Mouse (Mus musculus) heart, postnatal 10 days (tissue): ENCODE measurements around the gene Gnb1l. TPM values are rescaled to one million over a fixed set of nuclear protein-coding genes. Genes with fewer than 3 reads are reported as not detected.
"Not testable (repeated sequence)": the region's sequence is repeated elsewhere in the genome, so short reads cannot be mapped to it uniquely, and the experiment has no call there.

ENCODE experiments used
- DNase-seq, 2 experiments: peaks; one replicate each; pipeline ENCODE4 v3.0.0; 2021
- intact Hi-C: fragments of 180-260 bp; cut with DNase I; formaldehyde crosslinking; loops from one replicate; pipeline ENCODE4 v1.15.1; 2025
- total RNA-seq, 2 experiments: library from RNA; stranded (reverse); gene quantifications; 2 replicates each; pipeline ENCODE4 v1.2.3; 2021

Gnb1l gene
- total RNA-seq, 2 experiments from 2014 or later, result 6.4 to 6.9 TPM

DNA sequence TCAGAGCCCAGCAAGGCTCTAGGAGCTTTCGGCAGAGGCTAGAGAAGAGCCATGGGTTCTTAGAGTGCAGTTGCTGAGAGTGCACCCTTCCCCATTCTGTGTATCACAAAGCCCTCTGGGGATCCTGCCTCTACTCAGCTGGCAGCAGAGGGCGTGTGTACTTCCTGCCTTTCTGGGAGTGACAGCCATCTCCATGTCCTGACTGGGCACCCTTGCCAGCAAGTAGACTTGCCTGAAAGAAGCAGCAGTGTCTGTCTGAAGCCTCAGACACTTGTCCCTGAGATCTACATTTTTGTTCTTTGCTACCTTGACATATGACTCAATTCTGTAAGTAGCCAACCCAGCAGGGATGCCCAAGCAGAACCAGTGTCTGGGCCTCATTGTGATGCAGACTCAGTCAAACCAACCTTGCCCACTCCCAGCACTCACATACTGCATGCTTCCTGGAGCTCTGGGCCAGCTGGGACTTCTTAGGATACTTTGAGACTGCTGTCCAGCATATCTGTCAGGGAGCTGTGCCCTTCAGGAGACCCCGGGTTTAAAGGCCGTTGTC lies 17.5 kb upstream of the Gnb1l start:
- intact Hi-C loops, result no loop called here
- no peak for DNase-seq

DNA sequence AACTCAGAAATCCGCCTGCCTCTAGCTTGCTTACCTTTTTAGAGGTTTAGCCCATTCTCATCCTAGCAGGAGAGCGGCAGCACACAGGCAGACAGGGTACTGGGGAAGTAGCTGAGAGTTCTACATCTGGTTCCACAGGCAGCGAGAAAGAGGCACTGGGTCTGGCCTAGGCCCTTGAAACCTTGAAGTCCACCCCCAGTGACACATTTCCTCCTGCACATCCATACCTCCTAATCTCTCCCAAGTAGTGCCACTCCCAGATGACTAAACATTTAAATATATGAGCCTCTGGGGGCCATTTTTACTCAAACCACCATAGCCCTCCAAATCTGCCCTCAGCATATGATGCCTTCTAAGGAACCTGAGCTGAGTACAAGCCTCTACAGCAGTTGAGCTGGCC lies 16.1 kb upstream of the Gnb1l start:
- intact Hi-C loops, result no loop called here
- DNase-seq, result no peak

DNA sequence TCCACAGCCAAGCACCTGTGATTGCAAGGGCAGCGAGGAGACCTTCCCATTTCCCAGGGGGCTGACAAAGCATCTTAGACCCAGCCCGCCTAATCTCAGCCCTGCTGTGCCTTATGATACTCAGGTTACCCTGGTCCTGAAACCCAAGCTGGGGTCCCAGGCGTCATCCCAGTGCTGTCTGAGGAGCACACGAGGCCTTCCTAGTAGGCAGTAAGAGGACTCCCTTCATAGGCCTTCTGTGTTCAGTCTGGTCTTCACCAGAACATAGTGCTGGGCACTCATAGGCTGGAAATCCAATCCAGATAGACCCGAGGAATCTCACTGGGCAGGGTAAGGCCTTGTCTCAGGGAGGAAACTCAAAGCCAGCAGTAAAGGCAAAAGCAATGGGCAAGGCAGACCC lies 14.7 kb upstream of the Gnb1l start:
- no peak for DNase-seq
- intact Hi-C loops, result no loop called here

DNA sequence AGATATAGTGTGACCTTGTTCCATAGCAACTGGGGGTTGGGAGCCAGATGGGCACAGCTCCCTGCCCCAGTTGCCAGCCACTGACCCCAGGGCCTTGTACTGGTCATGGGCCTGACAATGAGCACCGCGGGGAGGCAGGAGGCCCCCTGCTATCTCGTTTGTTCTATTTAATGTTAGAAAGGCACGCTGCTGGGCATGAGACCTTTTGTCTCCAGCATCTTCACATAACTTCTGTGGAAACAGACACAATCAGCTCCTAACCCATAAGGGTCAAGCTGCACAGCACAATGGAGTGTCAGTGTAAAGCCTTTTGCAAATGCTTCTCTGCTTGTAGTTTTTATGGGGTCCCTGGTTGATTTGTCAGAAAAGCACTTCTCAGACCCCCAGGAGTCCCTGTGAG lies 14.1 kb upstream of the Gnb1l start:
- no peak for DNase-seq
- intact Hi-C loops, result no loop called here

DNA sequence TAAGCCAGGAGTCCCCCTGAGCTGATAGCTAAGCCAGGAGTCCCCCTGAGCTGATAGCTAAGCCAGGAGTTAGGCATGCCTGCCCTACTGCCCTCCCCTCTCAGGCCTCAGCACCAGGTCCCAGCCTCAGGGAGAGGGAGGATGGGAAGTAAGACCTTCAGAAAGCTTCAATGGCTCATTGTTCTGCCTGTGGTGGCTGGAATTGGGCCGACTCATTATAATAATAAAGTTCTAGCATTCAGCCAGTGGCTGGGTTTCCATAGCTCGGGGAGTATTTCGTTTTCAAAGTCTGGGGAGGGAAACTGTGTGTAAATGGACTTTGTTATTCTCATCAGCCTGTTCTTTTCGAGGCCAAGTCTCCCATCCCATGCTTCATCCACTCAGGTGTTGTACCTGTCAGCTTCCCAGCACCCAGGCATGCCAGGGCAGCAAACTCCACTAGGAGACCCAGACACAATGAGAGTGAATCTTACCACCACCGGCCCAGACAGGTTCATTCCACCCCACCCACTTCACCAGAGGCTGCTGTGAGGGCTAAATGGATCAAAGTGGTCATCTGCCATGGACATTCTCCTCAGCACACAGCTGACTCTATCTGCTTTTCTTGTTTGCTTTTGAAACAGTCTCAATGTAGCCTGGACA lies 13.6 kb upstream of the Gnb1l start:
- intact Hi-C loops, result no loop called here

DNA sequence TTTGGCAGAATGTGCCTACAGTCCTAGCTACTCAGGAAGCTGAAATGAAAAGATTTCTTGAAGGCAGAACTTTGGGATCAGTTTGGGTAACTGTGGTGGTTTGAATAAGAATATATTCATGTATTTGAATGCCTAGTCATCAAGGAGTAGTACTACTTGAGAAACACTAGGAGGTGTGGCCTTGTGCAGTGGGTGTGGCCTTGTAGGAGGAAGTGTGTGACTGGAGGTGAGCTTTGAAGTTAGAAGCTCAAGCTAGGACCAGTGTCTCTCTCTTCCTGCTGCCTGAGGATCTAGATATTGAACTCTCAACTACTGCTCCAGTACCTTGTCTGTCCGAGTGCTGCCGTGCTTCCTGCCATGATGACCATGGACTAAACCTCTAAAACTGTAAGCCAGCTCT lies 12.4 kb upstream of the Gnb1l start:
- intact Hi-C loops, result no loop called here
- no peak for DNase-seq

More for the DNA sequence above, 13.6 kb upstream of the Gnb1l start:
- no peak for DNase-seq

DNA sequence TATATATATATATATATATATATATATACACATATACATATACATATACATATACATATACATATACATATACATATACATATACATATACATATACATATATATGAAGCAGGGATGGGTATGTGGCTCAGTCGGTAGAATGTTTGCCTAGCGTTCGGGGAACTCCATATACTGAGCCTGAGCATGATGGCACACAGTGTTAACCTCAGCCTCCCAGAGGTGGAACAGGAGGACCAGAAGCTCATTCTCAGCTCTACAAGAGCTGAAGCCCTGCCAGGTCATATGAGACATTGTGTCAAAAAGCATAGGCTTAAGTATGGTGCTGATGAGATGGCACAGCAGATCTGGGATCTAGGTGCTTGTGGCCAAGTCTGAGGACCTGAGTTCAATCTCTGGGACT lies 8.2 kb upstream of the Gnb1l start:
- intact Hi-C loops, result no loop called here
- no peak for DNase-seq

DNA sequence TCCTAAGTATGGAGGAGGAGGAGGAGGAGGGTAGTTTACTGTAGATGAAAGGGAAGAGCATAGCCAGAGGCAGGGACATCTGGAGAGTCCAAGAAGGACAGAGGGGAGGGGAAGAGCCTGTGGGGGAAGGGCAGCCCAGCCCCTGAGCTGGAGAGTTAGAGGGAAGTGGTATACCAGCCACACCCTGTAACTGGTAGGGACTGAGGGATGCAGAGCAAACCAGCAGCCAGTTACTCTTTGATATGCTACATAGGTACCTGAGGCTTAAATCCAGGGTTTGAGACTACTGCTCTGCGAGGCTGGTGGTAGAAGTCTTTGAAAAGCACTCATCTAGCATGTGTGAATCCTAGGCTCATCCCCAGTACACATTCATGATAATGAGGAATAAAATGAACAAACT lies 7.6 kb upstream of the Gnb1l start:
- intact Hi-C loops, result no loop called here
- no peak for DNase-seq

DNA sequence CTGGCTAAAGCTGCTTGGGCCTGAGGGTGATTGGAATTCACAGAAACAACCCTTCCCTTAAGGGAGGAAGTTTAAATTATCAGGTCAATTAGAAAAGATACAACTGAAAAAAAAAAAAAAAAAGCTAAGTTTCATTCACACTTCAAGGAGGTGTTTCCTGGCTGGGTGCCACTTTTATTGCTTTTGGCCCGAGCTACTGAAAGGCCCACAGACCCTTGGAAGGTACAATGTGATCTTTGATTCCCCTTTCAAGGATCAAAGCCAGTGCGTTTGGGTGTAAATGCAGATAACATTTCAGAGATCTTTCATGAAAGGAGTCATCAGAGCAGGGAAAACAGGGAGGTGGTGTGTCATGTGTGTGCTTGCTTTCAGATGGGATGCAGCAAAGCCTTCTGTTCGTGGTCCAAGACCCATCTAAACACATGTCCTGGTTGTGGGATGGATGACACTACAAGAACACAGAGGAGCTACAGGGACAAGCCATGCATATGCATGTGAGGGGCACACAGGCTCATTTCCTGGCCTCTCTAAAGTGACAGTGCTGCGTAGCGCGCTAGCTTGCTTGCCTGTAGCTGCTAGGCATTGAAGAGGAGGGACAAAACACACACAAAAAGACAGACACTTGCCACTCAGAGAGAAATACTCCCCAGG lies 523 bp upstream of the Gnb1l start:
- intact Hi-C loops, result loop anchor here (2.0 to 5.0 kb wide), 2 partner anchors 36 to 55 kb away; no protein-coding TSS in a partner anchor

DNA sequence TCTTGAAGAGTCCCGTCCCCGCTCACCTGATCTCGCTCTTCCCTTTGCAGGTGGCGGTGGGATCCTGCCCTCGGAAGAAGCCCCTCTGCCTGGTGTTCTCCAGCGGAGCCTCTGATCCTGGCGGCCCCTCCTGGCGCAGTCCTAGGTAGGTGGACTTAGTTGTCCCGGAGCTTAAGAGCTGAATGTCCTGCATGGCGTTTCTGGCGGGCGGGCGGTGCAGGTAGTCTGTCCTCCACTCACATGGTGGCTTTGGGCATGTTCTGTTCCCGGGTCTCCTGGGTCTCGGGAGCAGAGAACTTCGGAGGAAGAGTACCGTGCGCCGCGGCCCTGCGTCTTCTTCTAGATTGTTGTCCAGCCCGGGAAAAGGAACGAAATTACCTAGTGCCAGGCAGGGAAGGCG lies 483 bp downstream of the Gnb1l start:
- intact Hi-C loops, result loop anchor here (2.0 to 5.0 kb wide), 2 partner anchors 37 to 56 kb away; no protein-coding TSS in a partner anchor
- no peak for DNase-seq

More for the DNA sequence above, 523 bp upstream of the Gnb1l start:
- peak in 1 of 2 experiments; percentile 60 for DNase-seq

DNA sequence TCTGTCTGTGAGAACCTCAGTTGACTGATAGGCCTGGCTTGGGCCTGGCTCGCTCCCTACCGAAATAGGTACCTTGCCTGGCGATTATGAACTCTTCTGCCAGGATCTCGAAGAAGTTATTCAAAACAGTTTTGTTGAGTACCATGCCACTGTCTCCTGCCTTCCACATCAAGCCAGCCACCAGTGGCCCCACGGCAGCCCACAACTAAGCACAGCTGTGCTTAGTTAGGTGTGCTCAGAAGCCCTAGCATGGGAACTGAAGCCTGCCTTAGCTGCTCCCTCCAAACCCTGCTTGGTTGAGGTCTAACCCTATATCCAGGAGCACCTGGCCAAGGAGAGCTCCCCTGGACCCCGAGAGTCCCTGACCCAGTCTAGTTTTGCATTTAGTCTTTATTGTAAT lies 3.0 kb downstream of the Gnb1l start:
- DNase-seq, result no peak
- intact Hi-C loops, result no loop called here

DNA sequence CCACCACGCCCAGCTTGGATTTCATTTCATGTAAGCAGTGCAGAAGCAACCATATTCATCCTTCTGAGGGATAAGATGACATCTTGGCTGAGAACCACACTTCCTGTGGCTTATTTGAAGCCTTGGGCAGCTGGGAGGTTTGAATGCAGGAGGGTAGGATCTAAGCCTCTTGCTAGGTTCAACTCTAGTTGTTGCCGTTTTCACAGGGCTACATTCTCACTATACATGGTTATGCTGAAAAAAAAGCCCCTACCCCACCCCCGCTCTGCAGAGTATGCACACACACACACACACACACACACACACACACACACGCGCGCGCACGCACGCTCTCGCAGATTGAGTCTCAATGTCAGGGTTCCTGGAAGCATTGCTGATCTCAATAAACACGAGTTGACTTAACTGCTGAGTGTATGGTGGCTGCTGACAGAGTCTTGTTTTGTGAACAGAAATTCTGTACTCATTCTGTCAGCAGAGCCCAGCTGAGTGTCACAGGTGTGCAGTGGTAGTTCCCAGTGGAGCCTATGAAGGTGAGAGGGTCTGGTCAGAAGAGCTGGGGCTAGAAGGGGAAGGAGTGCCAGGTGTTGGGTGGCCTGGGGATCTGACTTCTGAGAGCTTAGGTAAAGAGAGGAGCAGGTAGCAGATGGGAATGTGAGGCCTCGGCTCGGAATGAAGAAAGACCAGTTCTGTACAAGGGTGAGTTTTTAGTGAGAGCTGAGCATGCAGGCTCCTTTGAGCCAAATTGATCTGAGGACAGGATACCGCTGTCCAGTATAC lies 5.2 kb downstream of the Gnb1l start:
- intact Hi-C loops, result no loop called here
- DNase-seq, result no peak

DNA sequence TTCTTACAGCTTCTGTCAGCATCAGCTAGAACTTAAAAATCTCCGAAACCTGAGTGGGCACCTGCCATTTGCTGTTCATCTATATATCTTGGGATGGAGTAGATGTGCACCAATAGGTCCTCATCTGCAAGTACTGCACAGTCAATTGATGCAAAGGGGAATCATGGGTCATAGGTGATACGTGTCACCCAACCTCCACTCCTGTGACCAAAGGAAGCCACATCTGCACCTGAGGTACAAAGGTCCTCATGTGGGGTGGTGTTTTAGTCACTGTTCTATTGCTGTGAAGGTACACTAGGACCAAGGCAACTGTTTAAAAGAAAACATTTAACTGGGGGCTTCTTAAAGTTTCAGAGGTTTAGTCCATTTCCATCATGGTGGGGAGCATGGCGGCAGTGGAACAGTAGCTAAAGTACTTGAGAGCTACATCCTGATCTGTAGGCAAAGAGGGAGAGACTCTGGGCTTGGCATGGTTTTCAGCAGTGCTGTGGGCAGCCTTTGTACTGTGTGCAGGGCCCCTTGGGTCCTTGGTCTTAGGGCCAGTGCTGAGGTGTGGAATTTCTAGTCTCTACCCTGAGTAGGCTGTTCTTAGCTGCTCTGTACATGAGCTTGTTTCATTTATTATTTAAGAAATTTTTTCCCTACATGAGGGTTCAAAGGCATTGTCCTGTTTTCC lies 8.1 kb downstream of the Gnb1l start:
- DNase-seq, result no peak
- intact Hi-C loops, result no loop called here

DNA sequence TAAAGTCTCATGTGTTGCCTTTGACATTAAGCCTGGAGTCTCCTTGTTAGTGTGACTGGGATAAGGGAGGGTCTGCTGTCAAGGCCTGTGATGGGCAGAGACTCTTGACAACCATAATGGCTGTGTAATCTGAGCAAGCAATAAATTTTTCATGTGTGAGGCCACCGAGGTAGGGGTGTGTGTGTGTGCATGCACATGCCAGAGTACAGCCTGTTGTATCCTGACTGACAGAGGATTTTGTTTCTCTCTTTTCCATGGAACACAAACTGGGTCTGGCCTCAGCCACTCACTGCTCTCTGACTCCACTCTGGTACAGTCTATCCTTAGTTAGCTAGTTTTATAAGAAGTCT lies 8.7 kb downstream of the Gnb1l start:
- intact Hi-C loops, result no loop called here
- DNase-seq, result no peak

DNA sequence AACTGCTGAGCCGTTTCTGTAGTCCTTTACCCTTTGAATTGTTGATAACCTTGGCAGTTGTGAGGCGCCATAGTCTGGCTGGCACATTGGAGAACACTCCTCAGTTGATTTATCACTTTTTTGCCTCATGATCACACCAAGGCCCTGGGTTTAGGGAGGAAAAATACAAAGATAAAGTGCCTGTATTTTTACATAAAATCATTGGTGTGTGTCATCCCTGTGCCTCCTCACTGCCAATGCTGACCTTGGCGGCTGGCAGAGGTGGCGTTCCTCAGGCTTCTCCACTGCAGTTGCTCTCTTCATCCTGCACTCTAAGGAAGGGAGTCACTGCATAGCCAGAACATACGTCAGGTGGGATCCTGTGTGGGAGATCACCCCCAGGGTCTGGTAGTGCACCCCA lies 13.2 kb downstream of the Gnb1l start:
- intact Hi-C loops, result no loop called here
- no peak for DNase-seq

DNA sequence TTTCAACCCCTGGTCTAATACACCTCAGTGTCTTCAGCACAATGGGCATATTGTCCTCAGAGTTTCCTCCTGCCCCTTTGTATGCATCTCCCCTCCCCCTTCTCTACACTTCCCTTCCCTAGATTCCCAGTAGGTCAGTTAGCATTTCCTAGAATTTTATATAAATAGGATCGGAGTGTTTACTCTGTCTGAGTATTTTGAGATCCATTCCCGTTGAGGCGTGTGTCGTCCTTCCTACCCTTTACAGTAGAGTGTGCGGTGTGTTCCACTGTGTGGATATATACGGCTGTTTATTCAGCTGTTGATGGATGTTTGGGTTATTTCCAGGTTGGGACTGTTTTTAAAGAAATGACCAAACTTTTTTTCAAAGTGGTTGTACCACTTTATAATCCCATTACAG lies 15.0 kb downstream of the Gnb1l start:
- intact Hi-C loops, result no loop called here
- DNase-seq, result no peak

DNA sequence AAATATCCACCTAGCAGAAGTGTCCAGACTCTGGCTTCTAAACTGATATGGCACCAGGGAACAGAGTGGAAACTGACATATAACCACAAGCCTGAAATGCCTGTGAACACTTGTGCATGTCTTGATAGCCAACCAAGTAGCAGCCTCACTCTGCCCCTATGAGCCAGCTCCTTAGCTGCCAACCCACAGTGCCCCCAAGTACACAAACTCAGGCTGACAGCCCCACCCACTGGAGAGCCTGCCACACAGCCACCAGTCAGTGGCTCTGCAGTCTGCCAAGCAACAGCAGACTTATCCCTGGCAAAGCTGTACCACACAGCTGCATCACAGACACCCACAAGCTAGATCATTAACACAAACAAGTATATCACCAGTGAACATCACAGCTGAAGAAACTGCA lies 19.6 kb downstream of the Gnb1l start:
- DNase-seq, result peak; percentile 26 to 35
- intact Hi-C loops, result loop anchor here (5.0 kb wide), 1 partner anchor 76 kb away; no protein-coding TSS in a partner anchor

DNA sequence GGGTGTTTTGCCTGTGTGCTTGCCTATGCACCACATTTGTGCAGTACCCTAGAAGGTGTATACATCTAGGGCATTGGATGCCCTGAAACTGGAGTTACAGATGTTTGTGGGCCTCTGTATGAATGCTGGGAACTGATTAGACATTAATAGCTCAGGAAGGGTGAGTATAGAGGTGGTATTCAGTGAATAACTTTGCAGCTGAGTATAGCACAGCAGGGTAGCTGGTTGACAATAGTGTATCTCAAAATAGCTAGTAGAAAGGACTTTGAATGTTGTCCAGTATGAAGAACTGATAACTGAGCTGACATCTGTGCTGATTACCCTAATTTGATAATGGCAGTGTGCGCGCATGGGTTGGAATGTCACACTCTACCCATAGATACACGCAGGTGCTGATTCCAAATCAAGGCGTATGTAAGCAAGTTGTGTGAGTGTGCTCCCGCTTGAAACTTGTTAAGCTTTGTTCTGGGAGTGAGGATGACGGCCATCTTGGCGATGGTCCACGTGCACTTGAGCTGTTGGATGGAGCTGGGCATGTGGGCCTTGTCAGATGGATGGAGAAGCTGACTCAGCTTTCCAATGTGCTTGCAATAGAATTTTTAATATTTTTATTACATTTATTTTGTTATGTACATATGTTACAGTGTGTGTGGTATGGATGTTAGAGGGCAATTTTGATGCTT lies 25.2 kb downstream of the Gnb1l start:
- DNase-seq, result peak; percentile 78 to 82
- intact Hi-C loops, result no loop called here

DNA sequence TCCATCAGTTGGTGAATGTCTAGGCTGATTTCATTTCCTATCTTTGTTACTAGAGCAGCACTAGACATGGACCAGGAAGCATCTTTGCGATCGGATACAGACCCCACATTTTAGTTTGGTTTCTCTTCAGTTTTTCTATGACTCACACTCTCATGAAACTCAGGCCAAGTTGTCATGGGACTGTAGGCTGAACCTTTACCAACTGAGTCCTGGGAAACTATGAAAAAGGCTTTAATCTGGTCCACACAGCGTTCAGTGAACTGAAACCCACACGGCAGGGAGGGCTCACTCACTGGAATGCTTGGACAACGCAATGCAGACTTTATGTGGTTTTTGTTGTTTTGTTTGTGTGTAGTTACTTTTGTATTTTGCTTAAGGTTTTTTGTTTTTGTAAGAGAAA lies 30.1 kb downstream of the Gnb1l start:
- no peak for DNase-seq
- intact Hi-C loops, result no loop called here

DNA sequence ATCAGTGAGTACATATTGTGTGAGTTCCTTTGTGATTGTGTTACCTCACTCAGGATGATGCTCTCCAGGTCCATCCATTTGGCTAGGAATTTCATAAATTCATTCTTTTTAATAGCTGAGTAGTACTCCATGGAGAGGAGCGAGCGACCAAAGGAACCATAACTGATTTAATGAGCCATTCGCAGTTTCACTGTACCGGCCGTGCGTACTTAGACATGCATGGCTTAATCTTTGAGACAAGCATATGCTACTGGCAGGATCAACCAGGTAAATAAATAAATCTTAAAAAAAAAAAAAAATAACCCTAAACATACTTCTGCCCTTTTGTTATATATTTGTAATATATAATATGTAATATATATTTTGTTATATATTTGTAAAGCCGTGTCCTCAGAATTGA lies 34.5 kb downstream of the Gnb1l start:
- intact Hi-C loops, DNase-seq: not testable (repeated sequence)
